Mouse (Mus musculus) bone marrow, adult 2 months (tissue): Measurements from ENCODE around the gene Arl4c. TPM values are rescaled to one million over a fixed set of nuclear protein-coding genes. Genes with fewer than 3 reads are reported as not detected.

Experiments
- H3K27ac ChIP-seq: fragments of 200-500 bp; 2 replicates; pipeline ENCODE4 v1.5.1; 2012; ENCODE audit warnings: low read depth, mild to moderate bottlenecking, control low read depth, inconsistent platforms, low read length; ENCODE audit not compliant: control insufficient read depth, poor library complexity, insufficient read depth
- H3K4me1 ChIP-seq: fragments of 200-500 bp; 2 replicates; pipeline ENCODE4 v1.6.1; 2011; ENCODE audit warnings: low read length; ENCODE audit not compliant: control insufficient read depth, insufficient read depth
- H3K4me3 ChIP-seq: fragments of 200-500 bp; replicated peaks from 2 replicates; pipeline ENCODE3; 2011; ENCODE audit warnings: mild to moderate bottlenecking, low read depth, low read length, control low read depth; ENCODE audit not compliant: control insufficient read depth
- CTCF ChIP-seq: fragments of 200-500 bp; IDR thresholded peaks from 2 replicates; pipeline ENCODE4 v1.5.1; 2011; ENCODE audit warnings: low read length, control low read depth; ENCODE audit not compliant: control insufficient read depth, insufficient read depth
- POLR2A ChIP-seq: fragments of 200-500 bp; IDR thresholded peaks from 2 replicates; pipeline ENCODE4 v1.6.1; 2011; ENCODE audit warnings: low read depth, mild to moderate bottlenecking, control low read depth, low read length, borderline replicate concordance; ENCODE audit not compliant: control insufficient read depth
- WGBS: fragments of 180-500 bp; shearing (Covaris S2); methylation state at CpG from one replicate; pipeline ENCODE4 v1.1.7; 2018; 5-methylcytosine and 5-hydroxymethylcytosine counted together
- polyA plus RNA-seq: library from polyadenylated mRNA; stranded (reverse); fragments of >200 nt; gene quantifications from 2 replicates; pipeline ENCODE4 v1.2.4, GENCODE M21; 2011; ENCODE audit warnings: low replicate concordance; ENCODE audit not compliant: missing spikeins, insufficient read depth, insufficient read length

The Arl4c gene
- polyA plus RNA-seq, 1 experiment, result 4.5 TPM

DNA sequence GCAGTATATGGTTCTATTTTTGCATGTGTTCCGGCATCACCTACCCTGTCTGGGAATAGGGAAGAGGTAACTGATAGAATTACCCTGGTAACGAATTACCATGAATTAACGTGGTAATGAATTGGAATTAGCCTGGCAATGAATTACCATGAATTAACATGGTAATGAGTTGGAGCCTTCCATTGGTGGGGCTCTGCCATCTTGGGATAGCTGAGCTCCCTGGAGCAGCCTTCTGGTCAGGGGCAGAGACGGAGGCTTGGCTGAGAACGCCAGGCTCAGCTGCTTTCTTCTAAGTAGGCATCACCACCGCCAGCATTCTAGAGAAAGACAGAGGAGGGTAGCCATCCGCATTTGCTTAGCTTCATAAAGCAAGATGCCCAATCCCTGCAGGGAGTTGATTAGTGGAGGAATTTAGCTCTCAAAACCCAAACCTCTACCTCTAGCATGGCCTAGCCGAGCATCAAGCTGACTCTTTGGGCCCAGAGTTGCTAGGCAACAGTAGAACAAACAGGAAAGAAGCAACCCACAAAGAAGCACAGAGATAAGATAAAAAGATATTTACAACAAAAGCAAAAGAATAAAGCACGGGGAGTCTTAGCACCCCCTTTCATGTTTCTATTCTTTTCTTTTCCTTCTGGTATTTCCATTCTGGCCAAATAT is 6.8 kb upstream of the Arl4c start:
- Histone ChIP-seq H3K4me3 (no peak overlapping the region), H3K27ac (no peak overlapping the region), H3K4me1 (no peaks in the 10 kb centered on the region)
- no peak for TF ChIP-seq POLR2A
- TF ChIP-seq CTCF, result no peak
- WGBS, result 63% methylated on average over 9 of the region's 9 CpGs

GRCm38 (mm10) chr1:88708191-88708590 is 6.2 kb upstream of the Arl4c start:
- Histone ChIP-seq H3K4me1 (no peaks in the 10 kb centered on the region), H3K27ac (no peak overlapping the region), H3K4me3 (no peak overlapping the region)
- no peak for TF ChIP-seq CTCF
- TF ChIP-seq POLR2A, result no peak
- WGBS, result 78% methylated on average over 3 of the region's 3 CpGs

- WGBS, result 84% methylated on average over 6 of the region's 6 CpGs
- Histone ChIP-seq H3K4me3 (no peak overlapping the region), H3K27ac (no peak overlapping the region), H3K4me1 (no peaks in the 10 kb centered on the region)
- no peak for TF ChIP-seq CTCF
These were observed 5.5 kb upstream of the Arl4c start for GRCm38 (mm10) chr1:88707536-88707935.

GRCm38 (mm10) chr1:88705799-88706198 is 3.8 kb upstream of the Arl4c start:
- no peak overlapping the region for H3K4me3 ChIP-seq
- under 1% methylated on average over 15 of the region's 15 CpGs for WGBS
- H3K27ac ChIP-seq, result no peak overlapping the region
- H3K4me1 ChIP-seq, result no peaks in the 10 kb centered on the region; the same call in 1 of the 2 replicates
- TF ChIP-seq POLR2A (no peak), CTCF (peak; percentile 99)

- 76% methylated on average over 6 of the region's 6 CpGs for WGBS
These were observed 3.0 kb upstream of the Arl4c start for GRCm38 (mm10) chr1:88705050-88705449.

GRCm38 (mm10) chr1:88700961-88701861 is 810 bp downstream of the Arl4c start:
- WGBS, result 1% methylated on average over 78 of the region's 78 CpGs
- no peaks in the 10 kb centered on the region; the same call in 1 of the 2 replicates for H3K4me1 ChIP-seq
- H3K27ac ChIP-seq, result peak overlapping the region; percentile 94
- TF ChIP-seq CTCF (no peak), POLR2A (no peak)
- H3K4me3 ChIP-seq, result peak overlapping the region; percentile 91

More at GRCm38 (mm10) chr1:88705050-88705449, 3.0 kb upstream of the Arl4c start:
- Histone ChIP-seq H3K4me3 (no peak overlapping the region), H3K4me1 (no peaks in the 10 kb centered on the region; the same call in 1 of the 2 replicates), H3K27ac (no peak overlapping the region)
- no peak for TF ChIP-seq CTCF

DNA sequence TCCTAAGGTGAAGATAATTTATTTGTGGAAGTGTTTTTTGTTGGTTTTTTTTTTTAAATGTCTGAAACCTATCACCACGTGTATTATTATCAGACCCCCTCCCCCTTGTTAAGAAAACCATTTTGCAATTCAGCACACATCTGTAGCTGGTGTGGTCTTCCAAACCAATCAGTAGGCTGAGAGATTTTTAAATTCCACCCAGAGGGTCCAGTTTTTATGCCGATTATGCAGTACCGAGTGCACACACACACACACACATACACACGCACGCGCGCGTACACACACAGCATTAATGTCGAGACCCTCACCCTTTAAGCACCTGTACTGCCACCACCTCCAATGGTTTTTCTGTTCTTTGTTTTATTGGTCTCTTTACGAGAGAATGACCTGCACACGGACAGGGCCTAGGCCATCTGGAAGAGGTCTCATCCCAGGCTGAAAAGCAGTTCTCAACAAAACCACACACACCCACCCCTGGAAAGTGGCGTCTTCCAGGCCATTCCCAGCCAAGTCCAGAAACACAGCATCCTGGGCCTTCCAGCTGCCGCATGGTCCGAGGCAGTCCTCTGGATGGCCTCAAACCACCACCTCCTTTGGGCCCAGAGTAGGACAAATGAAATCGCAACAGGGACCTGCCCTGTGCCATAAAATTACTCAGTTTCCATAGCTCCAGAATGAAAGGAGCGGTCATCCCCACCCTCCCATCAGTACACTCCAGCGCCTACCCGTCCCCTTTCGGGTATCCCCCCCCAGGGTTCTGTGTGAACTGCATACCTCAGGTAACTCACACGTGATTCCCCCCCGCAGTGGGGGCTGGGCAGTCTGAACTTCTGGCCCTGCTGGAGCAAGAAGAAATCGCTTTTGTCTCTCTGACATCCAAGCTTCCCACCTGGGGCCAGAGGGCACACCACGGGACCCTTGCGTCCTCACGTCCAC is 1.9 kb downstream of the Arl4c start:
- H3K4me1 ChIP-seq, result no peaks in the 10 kb centered on the region; the same call in 1 of the 2 replicates
- TF ChIP-seq POLR2A (no peak), CTCF (no peak)
- 24% methylated on average over 25 of the region's 25 CpGs for WGBS
- H3K4me3 ChIP-seq, result peak overlapping the region; percentile 91
- H3K27ac ChIP-seq, result peak overlapping the region; percentile 9; the same call in 1 of the 2 replicates

DNA sequence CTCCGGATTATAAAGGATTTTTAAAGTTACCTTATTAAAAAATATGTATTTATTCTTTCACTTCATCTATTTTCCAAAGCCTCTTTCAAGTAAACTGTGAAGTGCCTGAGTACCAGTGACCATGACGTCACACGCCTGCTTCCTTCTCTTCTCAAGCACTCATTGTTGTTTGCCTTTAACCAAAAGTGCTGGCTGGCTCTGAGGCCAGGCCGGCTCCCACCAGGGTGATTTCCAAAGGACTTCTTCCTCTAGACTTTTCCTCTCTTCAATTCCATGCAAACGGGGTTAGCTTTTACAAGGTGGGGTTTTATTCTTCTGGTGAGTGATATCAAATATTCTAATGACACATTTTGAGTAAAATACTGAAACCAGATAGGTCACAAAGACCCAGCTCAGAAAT is 2.6 kb downstream of the Arl4c start:
- no peak overlapping the region for H3K27ac ChIP-seq
- WGBS, result 21% methylated on average over 5 of the region's 5 CpGs
- H3K4me1 ChIP-seq, result no peaks in the 10 kb centered on the region; the same call in 1 of the 2 replicates
- no peak for TF ChIP-seq CTCF
- no peak for TF ChIP-seq POLR2A
- no peak overlapping the region for H3K4me3 ChIP-seq
